Mouse (Mus musculus) stomach, postnatal 0 days (tissue): Measurements from ENCODE around the gene Pdss2.

Source experiments
- CTCF ChIP-seq: IDR thresholded peaks from 2 replicates; pipeline ENCODE4 v1.5.1; 2016; ENCODE audit warnings: antibody characterized with exemption, low read depth, mild to moderate bottlenecking, moderate library complexity
- EP300 ChIP-seq: optimal IDR thresholded peaks from 2 replicates; pipeline ENCODE3; 2016; ENCODE audit warnings: antibody characterized with exemption

- no peak for TF ChIP-seq CTCF
- TF ChIP-seq EP300, result no peak
Observed at GRCm38 (mm10) chr10:43321019-43321418, 99.7 kb downstream of the Pdss2 start.
